Mouse (Mus musculus) adrenal gland, postnatal 14 days (tissue): ENCODE measurements around the gene Prr19. TPM values are rescaled to one million over a fixed set of nuclear protein-coding genes. Genes with fewer than 3 reads are reported as not detected.
"Not testable (repeated sequence)": the region's sequence is repeated elsewhere in the genome, so short reads cannot be mapped to it uniquely, and the experiment has no call there.

Source experiments
- DNase-seq: peaks from one replicate; pipeline ENCODE4 v3.0.0; 2021; ENCODE audit warnings: mixed read lengths
- total RNA-seq: library from RNA; stranded (reverse); gene quantifications from 2 replicates; pipeline ENCODE4 v1.2.3, GENCODE M21; 2021

Prr19 gene
- total RNA-seq, 1 experiment from 2014 or later: not detected

DNA sequence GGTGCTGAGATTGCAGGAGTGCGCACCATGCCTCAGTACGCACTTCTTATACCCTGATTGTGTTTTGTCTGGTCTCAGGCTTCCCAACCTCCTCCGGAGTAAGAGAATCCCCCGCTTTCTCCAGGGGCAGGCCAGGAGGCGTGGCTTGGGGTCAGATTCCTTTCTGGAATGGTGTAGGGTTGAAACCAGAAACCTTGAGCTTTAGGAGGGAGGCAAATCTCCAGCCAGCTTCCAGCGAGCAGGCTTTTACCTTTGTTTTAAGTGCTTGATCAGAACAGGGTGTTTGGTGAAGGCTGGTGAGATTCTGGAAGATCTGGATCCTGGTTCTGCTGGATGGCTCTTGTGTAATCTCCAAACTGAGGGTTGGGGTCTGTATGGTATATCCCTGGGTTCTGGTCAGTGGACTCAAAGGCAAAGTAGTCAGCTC, 20.9 kb downstream of the Prr19 start:
- DNase-seq: peak; percentile 67

DNA sequence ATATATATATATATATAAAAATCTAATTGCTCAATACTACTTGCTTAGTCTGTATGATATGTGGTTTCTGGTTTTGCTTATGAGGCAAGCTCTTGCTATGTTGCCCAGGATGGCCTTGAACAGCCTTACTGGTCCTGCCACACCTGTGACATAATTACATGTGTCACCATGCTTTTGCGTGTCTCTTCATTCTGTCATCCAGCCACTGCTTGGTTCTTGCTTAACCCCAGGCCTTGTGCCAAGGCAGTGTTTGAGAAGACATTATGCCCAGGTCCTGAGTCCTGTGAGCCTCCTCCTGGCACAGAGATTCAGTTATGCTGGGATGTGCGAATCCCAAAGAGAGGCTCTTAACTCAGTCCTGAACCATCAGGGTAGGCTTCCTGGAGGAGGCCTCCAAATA, 22.0 kb downstream of the Prr19 start:
- DNase-seq: peak; percentile 83

DNA sequence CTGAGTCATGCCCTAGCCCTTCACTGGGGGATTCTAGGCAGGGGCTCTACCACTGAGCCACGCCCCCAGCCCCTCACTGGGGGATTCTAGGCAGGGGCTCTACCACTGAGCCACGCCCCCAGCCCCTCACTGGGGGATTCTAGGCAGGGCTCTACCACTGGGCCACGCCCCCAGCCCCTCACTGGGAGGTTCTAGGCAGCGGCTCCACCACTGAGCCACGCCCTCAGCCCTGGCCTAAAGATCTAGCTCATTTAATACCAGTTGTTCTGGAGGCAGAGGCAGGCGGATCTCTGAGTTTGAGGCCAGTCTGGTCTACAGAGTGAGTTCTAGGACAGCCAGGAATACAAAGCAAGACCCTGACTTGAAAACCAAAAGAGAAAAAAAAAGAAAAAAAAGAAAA, 24.2 kb downstream of the Prr19 start:
- not testable (repeated sequence) for DNase-seq

GRCm38 (mm10) chr7:25326233-25326632, 25.0 kb downstream of the Prr19 start:
- DNase-seq: peak; percentile 34

GRCm38 (mm10) chr7:25333596-25334307, 32.5 kb downstream of the Prr19 start:
- DNase-seq: peak; percentile 89

DNA sequence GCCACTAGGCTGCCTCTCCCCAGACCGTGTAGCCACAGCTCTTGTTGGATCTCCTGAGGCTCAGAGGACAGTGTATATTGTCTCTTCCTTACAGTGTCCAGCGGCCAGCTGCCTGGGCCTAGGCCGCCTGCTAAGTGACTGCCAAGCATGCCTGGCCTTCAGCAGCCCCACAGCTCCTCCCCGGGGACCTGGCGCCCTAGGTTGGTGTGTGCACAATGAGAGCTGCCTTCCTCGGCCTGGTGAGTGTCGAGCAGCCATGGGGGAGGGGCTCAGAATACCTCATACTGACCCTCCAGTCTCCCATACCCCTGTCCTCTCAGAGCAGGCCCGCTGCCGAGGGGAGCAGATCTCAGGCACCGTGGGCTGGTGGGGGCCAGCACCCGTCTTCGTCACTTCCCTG, 33.3 kb downstream of the Prr19 start:
- peak; percentile 40 for DNase-seq

GRCm38 (mm10) chr7:25339329-25339728, 38.1 kb downstream of the Prr19 start:
- no peak for DNase-seq

DNA sequence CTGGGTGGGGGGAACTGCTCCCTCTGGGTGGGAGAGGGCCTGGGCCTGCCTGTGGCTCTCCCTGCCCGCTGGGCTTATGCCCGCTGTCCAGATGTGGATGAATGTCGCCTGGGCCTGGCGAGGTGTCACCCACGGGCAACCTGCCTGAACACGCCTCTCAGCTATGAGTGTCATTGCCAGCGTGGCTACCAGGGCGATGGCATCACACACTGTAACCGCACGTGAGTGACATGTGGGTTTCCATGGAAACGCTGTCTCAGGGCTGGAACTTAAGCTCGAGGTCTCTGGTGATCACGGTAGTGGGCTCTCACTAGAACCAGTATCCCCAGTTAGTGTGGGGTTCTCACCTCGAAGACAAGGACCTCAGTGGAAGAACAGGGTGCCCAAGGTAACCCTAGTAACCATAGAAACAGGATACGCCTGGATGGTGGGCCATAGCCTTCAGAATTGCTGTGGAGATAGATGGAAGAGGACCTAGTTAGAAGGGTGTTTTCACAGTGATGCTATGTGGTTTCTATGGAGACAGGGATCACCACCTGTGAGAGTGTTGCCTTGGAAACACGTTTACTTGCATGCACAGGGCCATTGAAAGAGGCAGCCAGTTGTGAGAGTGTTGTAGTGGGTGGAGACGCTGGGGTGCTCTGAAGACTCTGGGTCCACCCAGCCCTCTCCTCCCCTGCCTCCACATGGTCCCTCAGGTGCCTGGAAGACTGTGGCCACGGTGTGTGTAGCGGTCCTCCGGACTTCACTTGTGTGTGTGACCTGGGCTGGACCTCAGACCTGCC, 40.0 kb downstream of the Prr19 start:
- DNase-seq: no peak

GRCm38 (mm10) chr7:25348861-25349260, 47.6 kb downstream of the Prr19 start:
- no peak for DNase-seq

Other genes starting within 250 kb of the Prr19 start
- gene Grik5, start 229.1 kb upstream of the Prr19 start, total RNA-seq: 18.6 and 21.3 TPM in 2 replicates
- 18.8 and 19.2 TPM in 2 replicates for gene Zfp574, start 228.8 kb upstream of the Prr19 start, total RNA-seq
- 0.96 and 5.1 TPM in 2 replicates for gene Pou2f2, start 121.7 kb upstream of the Prr19 start, total RNA-seq
- gene Dedd2, start 80.8 kb upstream of the Prr19 start, total RNA-seq: 17.4 and 17.9 TPM in 2 replicates
- 9.0 and 11.6 TPM in 2 replicates for gene Zfp526, start 80.0 kb upstream of the Prr19 start, total RNA-seq
- 96.8 and 104 TPM in 2 replicates for gene Gsk3a, start 63.6 kb upstream of the Prr19 start, total RNA-seq
- 29.7 and 34.4 TPM in 2 replicates for gene Erf, start 50.6 kb upstream of the Prr19 start, total RNA-seq
- 115 and 127 TPM in 2 replicates for gene Cic, start 33.7 kb upstream of the Prr19 start, total RNA-seq
- 31.5 and 33.7 TPM in 2 replicates for gene Pafah1b3, start 3.4 kb upstream of the Prr19 start, total RNA-seq
- 1.4 and 3.2 TPM in 2 replicates for gene Tmem145, start 4.7 kb downstream of the Prr19 start, total RNA-seq
- gene Megf8, start 15.8 kb downstream of the Prr19 start, total RNA-seq: 39.1 and 39.7 TPM in 2 replicates
- not detected in 2 replicates for gene Cnfn, start 68.3 kb downstream of the Prr19 start, total RNA-seq
- gene Lipe, start 97.3 kb downstream of the Prr19 start, total RNA-seq: 400 and 439 TPM in 2 replicates
- gene Cxcl17, start 111.5 kb downstream of the Prr19 start, total RNA-seq: 0.53 TPM in 1 of 2 replicates, not detected in the other
- 16.1 and 21.2 TPM in 2 replicates for gene Ceacam1, start 176.2 kb downstream of the Prr19 start, total RNA-seq
- gene Ceacam2, start 238.4 kb downstream of the Prr19 start, total RNA-seq: 1.8 and 5.6 TPM in 2 replicates